Comparison of ENCODE assay signal across 11 mouse cellular contexts in genomic region chr17:12669363-12669679, GRCm38 (mm10). TPM values are rescaled to one million over a fixed set of nuclear protein-coding genes. Genes with fewer than 3 reads are reported as not detected.
DNase-seq lines count a peak whose midpoint lies in the region; ATAC-seq and TF ChIP-seq lines count a peak whose summit lies in the region.
"Had no signal": no experiment of that assay in that cellular context is flagged by ENCODE, and none has a peak within 500 bp of the region (broad histone marks: within the 10 kb centered on the region; RNA-seq: fewer than 3 reads in every experiment).

No protein-coding gene starts in this region.

- no peaks in the 10 kb centered on the region for H3K4me1 ChIP-seq in hindbrain, embryonic 16.5 days (ENCODE audit: control insufficient read depth, insufficient read depth, low read depth, low read length)
- no peaks in the 10 kb centered on the region for H3K4me1 ChIP-seq in hindbrain, embryonic 14.5 days (replicated peaks; ENCODE audit: control insufficient read depth, insufficient read depth, low read length)
- H3K4me1 ChIP-seq in embryonic facial prominence, embryonic 10.5 days, result peaks cover 25% of the 10 kb centered on the region
- H3K4me1 ChIP-seq in kidney, embryonic 14.5 days (ENCODE audit: control insufficient read depth, insufficient read depth, low read length), result peaks cover 19% of the 10 kb centered on the region
- peaks cover 42% of the 10 kb centered on the region for H3K4me1 ChIP-seq in liver, embryonic 13.5 days (replicated peaks)
- H3K4me1 ChIP-seq in cerebellum, adult 2 months (ENCODE audit: control insufficient read depth, insufficient read depth, low read length), result peaks cover 7% of the 10 kb centered on the region

- 0 out of 2 replicates have a peak, but pooled peaks have one; percentile 11 for ATAC-seq in hindbrain, embryonic 16.5 days
- no peak for ATAC-seq in hindbrain, embryonic 14.5 days (ENCODE audit: low FRiP score)
- ATAC-seq in kidney, embryonic 14.5 days (ENCODE audit: low FRiP score, low TSS enrichment), result peak; percentile 13; the same call in 1 of the 2 replicates
- ATAC-seq in liver, embryonic 13.5 days (ENCODE audit: low read depth), result peak; percentile 79
- ATAC-seq: CD4-positive, CD25-positive, alpha-beta regulatory T cell, adult 4 months had no signal

- no peaks in the 10 kb centered on the region for H3K36me3 ChIP-seq in hindbrain, embryonic 16.5 days (ENCODE audit: control insufficient read depth, insufficient read depth, low read length)
- H3K36me3 ChIP-seq in hindbrain, embryonic 14.5 days (replicated peaks; ENCODE audit: control insufficient read depth, insufficient read depth), result no peaks in the 10 kb centered on the region
- no peaks in the 10 kb centered on the region for H3K36me3 ChIP-seq in embryonic facial prominence, embryonic 10.5 days (replicated peaks)
- no peaks in the 10 kb centered on the region for H3K36me3 ChIP-seq in kidney, embryonic 14.5 days (ENCODE audit: control insufficient read depth, insufficient read depth, low read length)
- no peaks in the 10 kb centered on the region for H3K36me3 ChIP-seq in liver, embryonic 13.5 days

- H3K9me3 ChIP-seq in hindbrain, embryonic 16.5 days (ENCODE audit: control insufficient read depth, low read length), result no peaks in the 10 kb centered on the region
- H3K9me3 ChIP-seq in hindbrain, embryonic 14.5 days (ENCODE audit: control insufficient read depth, low read length), result no peaks in the 10 kb centered on the region
- no peaks in the 10 kb centered on the region for H3K9me3 ChIP-seq in embryonic facial prominence, embryonic 10.5 days
- H3K9me3 ChIP-seq in kidney, embryonic 14.5 days (ENCODE audit: control insufficient read depth, low read length), result no peaks in the 10 kb centered on the region
- H3K9me3 ChIP-seq in liver, embryonic 13.5 days (replicated peaks), result no peaks in the 10 kb centered on the region

- H3K4me3 ChIP-seq in hindbrain, embryonic 16.5 days (ENCODE audit: low read length), result no peak overlapping the region
- no peak overlapping the region for H3K4me3 ChIP-seq in hindbrain, embryonic 14.5 days (replicated peaks; ENCODE audit: low read length)
- H3K4me3 ChIP-seq in embryonic facial prominence, embryonic 10.5 days, result no peak overlapping the region
- H3K4me3 ChIP-seq in kidney, embryonic 14.5 days (ENCODE audit: low read length), result no peak overlapping the region
- no peak overlapping the region for H3K4me3 ChIP-seq in liver, embryonic 13.5 days (replicated peaks)
- H3K4me3 ChIP-seq in cerebellum, adult 2 months (replicated peaks; ENCODE audit: insufficient read depth, low read depth, low read length), result no peak overlapping the region

- no peak overlapping the region for H3K4me2 ChIP-seq in hindbrain, embryonic 16.5 days (ENCODE audit: low read length)
- no peak overlapping the region for H3K4me2 ChIP-seq in hindbrain, embryonic 14.5 days (replicated peaks)
- no peak overlapping the region for H3K4me2 ChIP-seq in kidney, embryonic 14.5 days (replicated peaks; ENCODE audit: low read depth, low read length)
- peak overlapping the region; percentile 19; the same call in 1 of the 2 replicates for H3K4me2 ChIP-seq in liver, embryonic 13.5 days

- H3K27ac ChIP-seq in hindbrain, embryonic 16.5 days (ENCODE audit: low read depth, low read length), result no peak overlapping the region
- H3K27ac ChIP-seq in hindbrain, embryonic 14.5 days, result no peak overlapping the region
- peak overlapping the region; percentile 70 for H3K27ac ChIP-seq in embryonic facial prominence, embryonic 10.5 days (replicated peaks)
- peak overlapping the region; percentile 66; the same call in 1 of the 2 replicates for H3K27ac ChIP-seq in kidney, embryonic 14.5 days (ENCODE audit: low read depth, low read length)
- H3K27ac ChIP-seq in liver, embryonic 13.5 days, result peak overlapping the region; percentile 53
- no peak overlapping the region for H3K27ac ChIP-seq in cerebellum, adult 2 months (ENCODE audit: insufficient read depth, low read length)

- H3K27me3 ChIP-seq in hindbrain, embryonic 16.5 days (replicated peaks; ENCODE audit: control insufficient read depth, insufficient read depth, low read length), result no peaks in the 10 kb centered on the region
- H3K27me3 ChIP-seq in hindbrain, embryonic 14.5 days (ENCODE audit: control insufficient read depth, insufficient read depth, low read length), result no peaks in the 10 kb centered on the region
- no peaks in the 10 kb centered on the region for H3K27me3 ChIP-seq in embryonic facial prominence, embryonic 10.5 days (replicated peaks; ENCODE audit: low read depth, poor library complexity, severe bottlenecking)
- no peaks in the 10 kb centered on the region for H3K27me3 ChIP-seq in kidney, embryonic 14.5 days (ENCODE audit: control insufficient read depth, insufficient read depth, low read length)
- no peaks in the 10 kb centered on the region; the same call in 1 of the 2 replicates for H3K27me3 ChIP-seq in liver, embryonic 13.5 days
- no peaks in the 10 kb centered on the region for H3K27me3 ChIP-seq in cerebellum, adult 2 months (ENCODE audit: control insufficient read depth, insufficient read depth, low read length)

- no peak for TF ChIP-seq POLR2A in cerebellum, adult 2 months (IDR thresholded peaks at IDR 0.05; ENCODE audit: borderline replicate concordance, insufficient read depth, low read length)

- H3K9ac ChIP-seq in hindbrain, embryonic 16.5 days (ENCODE audit: low read depth, low read length), result no peak overlapping the region
- no peak overlapping the region for H3K9ac ChIP-seq in hindbrain, embryonic 14.5 days
- no peak overlapping the region for H3K9ac ChIP-seq in kidney, embryonic 14.5 days (ENCODE audit: low read depth, low read length)
- no peak overlapping the region for H3K9ac ChIP-seq in liver, embryonic 13.5 days

- DNase-seq in hindbrain, embryonic 14.5 days (ENCODE audit: low spot score), result no peak
- no peak for DNase-seq in embryonic facial prominence, embryonic 10.5 days (ENCODE audit: low spot score)
- peak; percentile 39 for DNase-seq in liver, embryonic 13.5 days
- no peak for DNase-seq in cerebellum, adult 11-12 months
- DNase-seq in cerebellum, adult 2 months, result no peak
- no peak for DNase-seq in right cerebral cortex, postnatal 4 days
- DNase-seq: right cerebral cortex, adult 18-20 months; thymus, postnatal 25 days had no signal

- TF ChIP-seq CTCF in cerebellum, adult 2 months (IDR thresholded peaks at IDR 0.05; ENCODE audit: borderline replicate concordance, insufficient read depth, low read depth, low read length), result no peak

RNA-seq across cellular contexts. Expression of gene Slc22a1, which starts 6.3 kb away (rescaled TPM):
- polyA plus RNA-seq in hindbrain, embryonic 16.5 days (2015; fragmentation: Nextera tagmentation; extraction: Ambion mirVana), result not detected in 2 replicates
- polyA plus RNA-seq in hindbrain, embryonic 14.5 days (2014; fragmentation: Nextera tagmentation; extraction: Ambion mirVana), result not detected in 2 replicates
- not detected in 2 replicates for polyA plus RNA-seq in embryonic facial prominence, embryonic 10.5 days (2016; fragmentation: Nextera tagmentation; extraction: Ambion mirVana)
- polyA plus RNA-seq in kidney, embryonic 14.5 days (2014; fragmentation: Nextera tagmentation; extraction: Ambion mirVana), result 0.63 and 1.2 TPM in 2 replicates
- polyA plus RNA-seq in liver, embryonic 13.5 days (2015; fragmentation: Nextera tagmentation; extraction: Ambion mirVana), result not detected in 2 replicates
- polyA plus RNA-seq in cerebellum, adult 2 months (2012; rRNA removed), result 0.19 and 0.46 TPM in 2 replicates
- polyA plus RNA-seq: CD4-positive, CD25-positive, alpha-beta regulatory T cell, adult 4 months had no signal

Comparison
In these comparisons a context has a peak if more than half of its experiments do, and no peak if none do; other contexts are left out.
1. H3K27ac ChIP-seq: peak in embryonic facial prominence, embryonic 10.5 days (single experiment), kidney, embryonic 14.5 days (single experiment) and liver, embryonic 13.5 days (single experiment); none in hindbrain, embryonic 16.5 days (single experiment), hindbrain, embryonic 14.5 days (single experiment) and cerebellum, adult 2 months (single experiment).